Mouse (Mus musculus) embryonic facial prominence, embryonic 15.5 days (tissue): Measurements from ENCODE around the gene Pakap. TPM values are rescaled to one million over a fixed set of nuclear protein-coding genes. Genes with fewer than 3 reads are reported as not detected.
A peak's percentile ranks its signal among the peaks of the same experiment; 100 is the strongest.

Experiments
- ATAC-seq: fragments of 200-750 bp; cut with Nextera tagmentation; 2 replicates; pipeline ENCODE4 v1.8.0; 2017; ENCODE audit warnings: low read depth, moderate TSS enrichment; ENCODE audit not compliant: insufficient number of reproducible peaks, low FRiP score, low TSS enrichment
- H3K27ac ChIP-seq: fragments of 300-500 bp; sonication (generic); replicated peaks from 2 replicates; pipeline ENCODE4 v1.5.1; 2015; ENCODE audit warnings: mild to moderate bottlenecking, inconsistent platforms
- H3K27me3 ChIP-seq: fragments of 300-500 bp; sonication (generic); 2 replicates; pipeline ENCODE4 v1.6.1; 2015; ENCODE audit warnings: inconsistent platforms
- H3K36me3 ChIP-seq: fragments of 300-500 bp; sonication (generic); 2 replicates; pipeline ENCODE4 v1.6.1; 2015; ENCODE audit warnings: mild to moderate bottlenecking, inconsistent platforms
- H3K4me1 ChIP-seq: fragments of 300-500 bp; sonication (generic); 2 replicates; pipeline ENCODE4 v1.6.1; 2015; ENCODE audit warnings: inconsistent platforms
- H3K4me2 ChIP-seq: fragments of 300-500 bp; sonication (generic); replicated peaks from 2 replicates; pipeline ENCODE4 v1.6.1; 2015; ENCODE audit warnings: mild to moderate bottlenecking, inconsistent platforms
- H3K4me3 ChIP-seq: fragments of 300-500 bp; sonication (generic); replicated peaks from 2 replicates; pipeline ENCODE4 v1.5.1; 2015; ENCODE audit warnings: mild to moderate bottlenecking, inconsistent platforms
- H3K9ac ChIP-seq: fragments of 300-500 bp; sonication (generic); 2 replicates; pipeline ENCODE4 v1.6.1; 2015; ENCODE audit warnings: inconsistent platforms
- H3K9me3 ChIP-seq: fragments of 300-500 bp; sonication (generic); replicated peaks from 2 replicates; pipeline ENCODE4 v1.6.1; 2016; ENCODE audit warnings: inconsistent platforms
- WGBS: fragments of 180-500 bp; shearing (Covaris S2); methylation state at CpG from one replicate; pipeline ENCODE4 v1.1.7; 2015; 5-methylcytosine and 5-hydroxymethylcytosine counted together
- polyA plus RNA-seq: library from polyadenylated mRNA; unstranded; fragments of >200 nt; fragmentation: Nextera tagmentation; extraction: Ambion mirVana; gene quantifications from 2 replicates; pipeline ENCODE4 v1.2.1, GENCODE M21; 2015

The Pakap gene
- polyA plus RNA-seq, 1 experiment from 2014 or later, result 27.6 TPM

- Histone ChIP-seq H3K27ac (no peak overlapping the region), H3K9me3 (no peaks in the 10 kb centered on the region), H3K36me3 (no peaks in the 10 kb centered on the region), H3K4me3 (no peak overlapping the region), H3K4me2 (no peak overlapping the region), H3K9ac (no peak overlapping the region), H3K4me1 (peaks cover 9% of the 10 kb centered on the region), H3K27me3 (no peaks in the 10 kb centered on the region)
- 89% methylated on average over 2 of the region's 2 CpGs for WGBS
- no peak; the same call in 1 of the 2 replicates for ATAC-seq
Observed at GRCm38 (mm10) chr4:57771558-57772219, 203.7 kb downstream of the Pakap start.

DNA sequence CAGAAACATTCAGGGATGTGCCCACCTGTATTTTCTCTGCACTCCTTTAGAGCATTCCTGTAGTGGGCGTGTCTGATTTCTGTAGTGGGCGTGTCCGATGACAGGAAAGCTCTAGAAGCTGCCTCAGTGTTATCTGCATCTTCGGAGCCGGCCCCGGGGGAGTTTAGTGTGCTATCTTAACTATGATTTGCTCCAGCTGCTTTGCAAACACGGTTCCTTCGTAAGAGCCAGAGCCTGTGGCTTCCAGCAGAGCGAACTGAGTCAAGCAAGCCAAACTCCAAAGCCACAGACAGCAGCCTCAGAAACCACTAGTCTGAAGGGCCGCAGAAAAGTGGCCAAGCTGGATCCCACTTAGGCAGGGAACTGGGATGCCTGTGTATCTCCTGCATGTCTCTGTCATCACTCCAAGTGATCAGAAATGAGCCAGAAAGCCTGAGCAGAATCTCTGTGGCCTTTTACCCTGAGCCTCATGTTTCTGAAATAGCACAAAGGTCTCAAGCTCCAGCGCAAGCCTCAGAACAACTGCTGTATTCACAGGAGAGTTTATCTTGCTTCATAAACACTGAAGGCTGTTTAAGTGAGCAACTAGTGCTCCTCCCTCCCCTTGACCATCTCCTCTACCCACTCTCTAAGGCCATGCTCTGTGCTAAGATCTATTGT lies 205.0 kb downstream of the Pakap start:
- Histone ChIP-seq H3K4me1 (peaks cover 9% of the 10 kb centered on the region), H3K27me3 (no peaks in the 10 kb centered on the region), H3K27ac (peak overlapping the region; percentile 1; the same call in 1 of the 2 replicates), H3K4me2 (no peak overlapping the region), H3K36me3 (no peaks in the 10 kb centered on the region), H3K9me3 (no peaks in the 10 kb centered on the region), H3K4me3 (no peak overlapping the region), H3K9ac (no peak overlapping the region)
- WGBS, result 37% methylated on average over 11 of the region's 11 CpGs
- ATAC-seq, result no peak

GRCm38 (mm10) chr4:57774517-57774916 lies 206.5 kb downstream of the Pakap start:
- no peak overlapping the region for H3K4me3 ChIP-seq
- no peak for ATAC-seq
- H3K36me3 ChIP-seq, result no peaks in the 10 kb centered on the region
- no peaks in the 10 kb centered on the region for H3K27me3 ChIP-seq
- H3K4me2 ChIP-seq, result no peak overlapping the region
- H3K9ac ChIP-seq, result no peak overlapping the region
- WGBS, result 68% methylated on average over 4 of the region's 4 CpGs
- H3K4me1 ChIP-seq, result peaks cover 9% of the 10 kb centered on the region
- H3K27ac ChIP-seq, result no peak overlapping the region
- H3K9me3 ChIP-seq, result no peaks in the 10 kb centered on the region

DNA sequence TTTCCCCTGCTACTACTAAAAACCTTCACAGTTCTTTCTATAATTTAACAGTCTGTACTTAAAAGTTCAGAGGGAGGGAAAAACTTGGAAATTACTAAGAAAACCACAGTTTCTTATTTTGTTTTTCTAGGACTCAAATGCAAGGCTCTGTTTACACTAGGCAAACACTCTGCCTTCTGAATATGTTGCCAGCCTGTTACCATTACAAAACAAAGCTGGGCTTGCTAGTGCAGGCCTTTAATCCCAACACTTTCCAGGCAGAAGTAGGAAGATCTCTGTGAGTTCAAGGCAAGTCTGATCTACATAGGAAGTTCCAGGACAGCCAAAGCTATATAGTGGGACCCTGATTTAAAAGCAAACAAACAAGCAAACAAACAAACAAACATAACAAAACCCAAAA lies 207.6 kb downstream of the Pakap start:
- Histone ChIP-seq H3K4me3 (no peak overlapping the region), H3K4me2 (no peak overlapping the region), H3K36me3 (no peaks in the 10 kb centered on the region), H3K4me1 (peaks cover 12% of the 10 kb centered on the region), H3K27ac (no peak overlapping the region), H3K9me3 (no peaks in the 10 kb centered on the region), H3K27me3 (no peaks in the 10 kb centered on the region), H3K9ac (no peak overlapping the region)
- no peak for ATAC-seq

GRCm38 (mm10) chr4:57780403-57780802 lies 212.4 kb downstream of the Pakap start:
- ATAC-seq, result no peak
- WGBS, result 17% methylated on average over 4 of the region's 4 CpGs
- Histone ChIP-seq H3K4me2 (peak overlapping the region; percentile 4; the same call in 1 of the 2 replicates), H3K36me3 (no peaks in the 10 kb centered on the region), H3K4me1 (peaks cover 30% of the 10 kb centered on the region), H3K27ac (0 out of 2 replicates have a peak overlapping the region, but pooled peaks have one; percentile 11), H3K27me3 (no peaks in the 10 kb centered on the region), H3K9me3 (no peaks in the 10 kb centered on the region), H3K4me3 (no peak overlapping the region), H3K9ac (no peak overlapping the region)

DNA sequence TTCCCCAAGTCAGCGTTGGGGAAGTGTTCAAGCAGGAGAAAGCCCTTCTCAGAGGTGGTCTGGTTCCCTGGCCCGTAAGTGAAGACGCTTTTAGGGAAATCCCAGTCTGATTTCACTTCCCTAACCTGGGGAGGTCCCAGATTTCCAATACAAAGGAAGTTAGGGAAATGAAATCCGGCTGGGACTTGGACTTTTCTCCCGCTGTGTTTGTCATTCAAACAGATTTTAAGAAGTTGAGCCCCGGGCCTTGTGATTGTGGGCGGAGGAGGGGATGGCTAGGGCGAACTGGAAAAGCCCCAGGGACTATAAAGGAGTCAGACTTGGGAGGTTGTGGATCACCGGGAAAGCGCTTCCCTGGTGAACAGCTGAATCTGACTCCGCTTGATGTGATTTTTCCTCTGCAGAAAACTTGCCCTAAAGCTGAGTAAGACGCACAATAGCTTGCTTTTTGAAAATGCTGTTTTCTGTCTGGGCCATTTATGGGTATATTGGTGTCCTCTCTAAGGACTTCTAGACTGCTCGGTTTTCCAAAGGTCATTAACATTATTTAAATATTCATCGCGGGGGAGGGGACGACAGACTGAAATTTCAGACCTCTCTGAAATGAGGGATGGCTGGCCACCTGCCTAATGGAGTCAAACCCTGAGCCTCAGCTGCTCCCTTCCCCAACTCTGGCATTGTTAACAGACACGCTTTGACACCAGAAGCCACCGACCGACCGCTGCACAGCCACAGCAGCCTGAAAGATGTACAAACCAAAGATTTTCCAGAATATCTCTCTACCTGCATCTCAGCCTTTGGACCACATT lies 213.1 kb downstream of the Pakap start:
- WGBS, result 5% methylated on average over 20 of the region's 20 CpGs
- H3K9ac ChIP-seq, result no peak overlapping the region
- no peak for ATAC-seq
- H3K4me3 ChIP-seq, result no peak overlapping the region
- H3K9me3 ChIP-seq, result no peaks in the 10 kb centered on the region
- 0 out of 2 replicates have a peak overlapping the region, but pooled peaks have one; percentile 11 for H3K27ac ChIP-seq
- no peaks in the 10 kb centered on the region for H3K27me3 ChIP-seq
- peaks cover 30% of the 10 kb centered on the region for H3K4me1 ChIP-seq
- H3K4me2 ChIP-seq, result peak overlapping the region; percentile 4; the same call in 1 of the 2 replicates
- no peaks in the 10 kb centered on the region for H3K36me3 ChIP-seq

- no peaks in the 10 kb centered on the region for H3K27me3 ChIP-seq
- no peak overlapping the region for H3K27ac ChIP-seq
- peak overlapping the region; percentile 84 for H3K4me2 ChIP-seq
- peak overlapping the region; percentile 37 for H3K9ac ChIP-seq
- WGBS, result under 1% methylated on average over 26 of the region's 26 CpGs
- ATAC-seq, result peak; percentile 86
- H3K36me3 ChIP-seq, result no peaks in the 10 kb centered on the region
- H3K4me3 ChIP-seq, result peak overlapping the region; percentile 48
- no peaks in the 10 kb centered on the region for H3K9me3 ChIP-seq
- H3K4me1 ChIP-seq, result peaks cover 30% of the 10 kb centered on the region
Observed at GRCm38 (mm10) chr4:57781994-57782393, 214.0 kb downstream of the Pakap start.

DNA sequence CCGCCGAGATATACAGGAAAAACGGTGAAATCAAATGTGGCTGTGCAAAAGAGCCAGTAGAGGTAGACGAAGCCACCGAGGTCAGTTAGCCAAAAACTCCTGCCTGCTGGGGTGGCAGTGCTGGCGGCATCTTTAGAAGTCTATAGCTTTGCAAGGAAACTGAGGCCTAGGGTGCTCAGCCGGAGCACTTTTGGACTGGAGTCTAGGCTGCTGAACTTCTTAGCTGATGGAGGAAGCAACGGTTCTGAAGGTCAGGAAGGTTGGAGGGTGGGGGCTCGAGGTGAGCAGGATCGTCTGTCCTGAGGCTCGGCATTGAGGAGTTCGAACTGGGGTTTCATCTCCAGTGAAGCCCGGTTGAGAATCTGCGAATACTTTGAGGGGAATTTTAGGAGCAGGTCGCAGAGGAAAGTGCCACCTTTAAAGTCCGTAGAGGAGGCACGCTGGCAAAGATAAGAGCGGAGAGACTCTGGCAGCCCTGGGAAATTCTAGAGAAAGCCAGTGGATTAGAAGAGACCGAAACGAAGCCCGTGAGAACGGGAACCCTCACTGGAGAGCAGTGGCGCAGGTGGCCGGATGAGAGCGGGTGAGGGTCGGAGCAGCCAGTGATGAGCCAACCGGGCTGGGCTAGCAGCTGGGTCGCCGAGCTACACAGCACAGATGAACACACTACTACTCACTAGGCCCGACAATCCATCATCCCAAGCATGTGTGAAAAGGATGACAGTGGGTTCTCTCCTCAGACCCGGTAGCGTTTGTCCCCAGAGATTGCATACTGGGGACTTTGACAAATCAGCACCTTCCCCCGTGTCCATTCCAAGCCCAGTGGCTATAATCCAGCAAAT lies 214.8 kb downstream of the Pakap start:
- Histone ChIP-seq H3K36me3 (no peaks in the 10 kb centered on the region), H3K9me3 (no peaks in the 10 kb centered on the region), H3K27me3 (no peaks in the 10 kb centered on the region), H3K9ac (peak overlapping the region; percentile 37), H3K4me3 (peak overlapping the region; percentile 48), H3K4me2 (peak overlapping the region; percentile 84), H3K4me1 (peaks cover 30% of the 10 kb centered on the region), H3K27ac (no peak overlapping the region)
- WGBS, result 11% methylated on average over 33 of the region's 33 CpGs
- no peak for ATAC-seq

DNA sequence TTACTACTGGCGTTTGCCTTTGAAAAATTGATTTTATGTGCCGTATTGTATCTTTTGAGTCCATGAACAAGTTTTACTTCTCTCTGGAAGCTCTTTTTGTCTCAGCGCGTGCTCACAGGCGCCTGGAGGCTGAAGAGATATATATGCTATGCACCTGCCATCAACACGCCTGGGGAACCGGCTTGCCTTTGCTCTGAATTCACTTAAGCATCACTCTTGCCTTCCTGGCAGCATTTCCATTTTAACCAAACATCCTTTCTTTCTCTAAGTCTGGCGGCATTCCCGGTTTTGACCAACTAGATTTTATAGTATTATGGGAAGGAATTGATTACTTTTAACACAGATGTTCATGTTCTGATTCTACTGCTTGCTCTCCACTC lies 215.4 kb downstream of the Pakap start:
- ATAC-seq, result no peak
- Histone ChIP-seq H3K27ac (no peak overlapping the region), H3K4me1 (peaks cover 30% of the 10 kb centered on the region), H3K4me2 (peak overlapping the region; percentile 84), H3K9ac (no peak overlapping the region), H3K4me3 (peak overlapping the region; percentile 48), H3K27me3 (no peaks in the 10 kb centered on the region), H3K36me3 (no peaks in the 10 kb centered on the region), H3K9me3 (no peaks in the 10 kb centered on the region)
- 35% methylated on average over 9 of the region's 9 CpGs for WGBS

- H3K4me3 ChIP-seq, result no peak overlapping the region
- ATAC-seq, result no peak
- no peak overlapping the region for H3K9ac ChIP-seq
- no peaks in the 10 kb centered on the region for H3K9me3 ChIP-seq
- peaks cover 30% of the 10 kb centered on the region for H3K4me1 ChIP-seq
- no peak overlapping the region for H3K27ac ChIP-seq
- no peaks in the 10 kb centered on the region for H3K27me3 ChIP-seq
- H3K4me2 ChIP-seq, result no peak overlapping the region
- no peaks in the 10 kb centered on the region for H3K36me3 ChIP-seq
- WGBS, result 72% methylated on average over 11 of the region's 11 CpGs
Observed at GRCm38 (mm10) chr4:57783853-57784600, 216.0 kb downstream of the Pakap start.
